Mouse (Mus musculus): ENCODE data around the gene Map2k6.

DNA sequence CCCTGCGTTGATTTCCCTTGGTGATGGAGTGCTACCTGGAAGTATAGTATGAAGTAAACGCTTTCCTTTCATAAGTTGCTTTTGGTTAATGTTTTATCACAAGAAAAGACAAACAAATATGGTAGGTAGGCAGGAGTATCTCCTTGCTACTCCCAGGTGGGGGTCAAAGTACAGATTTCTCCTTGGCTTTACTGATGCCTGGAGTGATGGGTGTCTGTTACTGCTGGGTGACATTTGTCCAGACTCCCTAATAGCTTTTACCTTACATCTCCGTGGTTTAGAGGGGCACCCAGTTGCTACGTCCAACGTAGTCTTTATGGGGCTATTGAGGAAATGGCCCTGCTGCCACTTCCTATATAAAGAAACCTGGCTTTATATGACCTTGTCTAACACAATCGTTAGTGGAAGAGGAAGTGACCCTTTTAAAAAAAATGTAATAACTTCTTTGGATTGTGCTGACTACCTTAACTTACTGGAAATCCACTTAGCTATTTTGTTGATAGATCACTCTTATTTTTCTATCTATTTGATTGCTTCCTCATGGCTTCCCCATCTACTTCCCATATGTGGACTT is 27.7 kb downstream of the Map2k6 start:
- TF ChIP-seq EP300 (IDR thresholded peaks at IDR 0.05; ENCODE audit: low read depth) = no peak
- TF ChIP-seq CTCF (IDR thresholded peaks at IDR 0.05; ENCODE audit: low read depth) = no peak
